Mouse (Mus musculus) heart, embryonic 12.5 days (tissue): ENCODE measurements around the gene Bicc1. TPM values are rescaled to one million over a fixed set of nuclear protein-coding genes. Genes with fewer than 3 reads are reported as not detected.

ENCODE experiments used
- polyA plus RNA-seq: library from polyadenylated mRNA; unstranded; fragments of >200 nt; fragmentation: Nextera tagmentation; extraction: Ambion mirVana; gene quantifications from 2 replicates; pipeline ENCODE4 v1.2.1, GENCODE M21; 2016

Gene Bicc1
- polyA plus RNA-seq, 1 experiment from 2014 or later: 21.7 TPM

Other genes starting within 250 kb of the Bicc1 start
- gene Tfam, start 78.6 kb upstream of the Bicc1 start, polyA plus RNA-seq: 60.0 and 63.7 TPM in 2 replicates
- gene Ube2d1, start 125.6 kb upstream of the Bicc1 start, polyA plus RNA-seq: 66.2 and 68.1 TPM in 2 replicates
- gene Cisd1, start 185.3 kb upstream of the Bicc1 start, polyA plus RNA-seq: 165 and 170 TPM in 2 replicates
- gene Ipmk, start 188.1 kb upstream of the Bicc1 start, polyA plus RNA-seq: 10.2 and 11.9 TPM in 2 replicates